Comparison of ENCODE assay signal across 27 mouse cellular contexts in genomic region chr3:88944109-88944508, GRCm38 (mm10).
"Had no signal": no experiment of that assay in that cellular context is flagged by ENCODE, and none has a peak within 500 bp of the region (broad histone marks: within the 10 kb centered on the region; RNA-seq: fewer than 3 reads in every experiment).

No protein-coding gene starts in this region.

- H3K27ac ChIP-seq: embryonic facial prominence, embryonic 10.5 days; embryonic facial prominence, embryonic 12.5 days; embryonic facial prominence, embryonic 13.5 days; embryonic facial prominence, embryonic 15.5 days; forebrain, embryonic 10.5 days; forebrain, embryonic 12.5 days; forebrain, embryonic 13.5 days; forebrain, embryonic 15.5 days; gastrocnemius, adult 2 months; heart, adult 2 months had no signal

- DNase-seq: cerebellum, adult 2 months; cerebellum, adult 8-10 months; cerebellum, adult 9-10 months; cerebellum, adult 9-11 months; cerebellum, postnatal 10 days; cerebellum, postnatal 14 days; cerebellum, postnatal 25 days; cerebellum, postnatal 36 days; forebrain, postnatal 0 days; gastrocnemius, adult 2 months; gastrocnemius, postnatal 10 days; gastrocnemius, postnatal 14 days; gastrocnemius, postnatal 25 days; gastrocnemius, postnatal 36 days; heart, adult 18-20 months; heart, adult 2 months had no signal

- H3K27me3 ChIP-seq: embryonic facial prominence, embryonic 12.5 days; embryonic facial prominence, embryonic 13.5 days; embryonic facial prominence, embryonic 15.5 days; forebrain, embryonic 12.5 days; forebrain, embryonic 13.5 days; forebrain, embryonic 15.5 days had no signal

- H3K4me2 ChIP-seq: embryonic facial prominence, embryonic 12.5 days; embryonic facial prominence, embryonic 13.5 days; embryonic facial prominence, embryonic 15.5 days; forebrain, embryonic 12.5 days; forebrain, embryonic 13.5 days; forebrain, embryonic 15.5 days had no signal

- H3K4me3 ChIP-seq: embryonic facial prominence, embryonic 10.5 days; embryonic facial prominence, embryonic 12.5 days; embryonic facial prominence, embryonic 13.5 days; embryonic facial prominence, embryonic 15.5 days; erythroblast, embryonic 14.5 days; forebrain, embryonic 10.5 days; forebrain, embryonic 12.5 days; forebrain, embryonic 13.5 days; forebrain, embryonic 15.5 days; gastrocnemius, adult 2 months; heart, adult 2 months had no signal

- H3K9ac ChIP-seq: embryonic facial prominence, embryonic 12.5 days; embryonic facial prominence, embryonic 13.5 days; embryonic facial prominence, embryonic 15.5 days; forebrain, embryonic 12.5 days; forebrain, embryonic 13.5 days; forebrain, embryonic 15.5 days; forebrain, postnatal 0 days had no signal

- H3K9me3 ChIP-seq: embryonic facial prominence, embryonic 10.5 days; embryonic facial prominence, embryonic 12.5 days; embryonic facial prominence, embryonic 13.5 days; embryonic facial prominence, embryonic 15.5 days; forebrain, embryonic 10.5 days; forebrain, embryonic 12.5 days; forebrain, embryonic 13.5 days; forebrain, embryonic 15.5 days had no signal

- ATAC-seq: forebrain, embryonic 13.5 days; forebrain, embryonic 14.5 days; forebrain, embryonic 15.5 days; forebrain, embryonic 16.5 days; forebrain, postnatal 0 days had no signal
